ENCODE assay signal across 8 mouse cellular contexts in the genomic region with DNA sequence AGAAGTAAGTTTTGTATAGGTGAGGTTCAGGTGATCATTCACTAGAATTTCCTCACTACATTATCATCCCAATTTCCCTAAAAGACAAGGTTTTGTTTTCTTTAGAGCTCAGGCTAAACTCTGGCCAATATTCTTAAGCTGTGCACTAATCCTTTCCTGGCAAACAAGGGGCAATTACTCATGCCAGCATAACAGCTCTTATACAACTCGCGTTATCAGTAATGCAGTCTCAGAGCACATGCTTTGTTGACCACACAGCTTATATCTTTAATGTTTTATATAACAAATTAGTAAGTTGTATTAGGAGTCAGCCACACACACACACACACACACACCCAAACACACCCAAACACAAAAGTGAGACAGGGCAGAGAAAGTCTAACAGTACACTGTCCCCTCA. TPM values are rescaled to one million over a fixed set of nuclear protein-coding genes. Genes with fewer than 3 reads are reported as not detected.
DNase-seq lines count a peak whose midpoint lies in the region; ATAC-seq and TF ChIP-seq lines count a peak whose summit lies in the region.

No protein-coding gene starts in this region.

- H3K4me3 ChIP-seq in liver, adult 2 months (ENCODE audit: insufficient read depth, low read depth, low read length) = peak overlapping the region; percentile 98; the same call in 1 of the 2 replicates
- H3K4me3 ChIP-seq in embryonic facial prominence, embryonic 11.5 days (ENCODE audit: low read depth, low read length) = peak overlapping the region; percentile 96
- peak overlapping the region; percentile 100 for H3K4me3 ChIP-seq in intestine, embryonic 16.5 days (ENCODE audit: low read length)
- H3K4me3 ChIP-seq in neural tube, embryonic 12.5 days = peak overlapping the region; percentile 93

- H3K27me3 ChIP-seq in liver, adult 2 months (ENCODE audit: control insufficient read depth, insufficient read depth, low read length) = no peaks in the 10 kb centered on the region
- H3K27me3 ChIP-seq in embryonic facial prominence, embryonic 11.5 days (ENCODE audit: control insufficient read depth, insufficient read depth, low read length) = no peaks in the 10 kb centered on the region
- no peaks in the 10 kb centered on the region for H3K27me3 ChIP-seq in intestine, embryonic 16.5 days (replicated peaks; ENCODE audit: control insufficient read depth, insufficient read depth, low read length)
- H3K27me3 ChIP-seq in neural tube, embryonic 12.5 days (replicated peaks) = no peaks in the 10 kb centered on the region

- H3K9ac ChIP-seq in liver, adult 2 months (ENCODE audit: low read depth, low read length) = peak overlapping the region; percentile 100
- peak overlapping the region; percentile 99 for H3K9ac ChIP-seq in embryonic facial prominence, embryonic 11.5 days (replicated peaks; ENCODE audit: low read length)
- H3K9ac ChIP-seq in intestine, embryonic 16.5 days (ENCODE audit: low read depth, low read length) = peak overlapping the region; percentile 99
- H3K9ac ChIP-seq in neural tube, embryonic 12.5 days = peak overlapping the region; percentile 100

- no peaks in the 10 kb centered on the region for H3K9me3 ChIP-seq in embryonic facial prominence, embryonic 11.5 days (replicated peaks; ENCODE audit: control insufficient read depth, low read length)
- no peaks in the 10 kb centered on the region for H3K9me3 ChIP-seq in intestine, embryonic 16.5 days (ENCODE audit: control insufficient read depth, low read length)
- no peaks in the 10 kb centered on the region for H3K9me3 ChIP-seq in neural tube, embryonic 12.5 days

- peak overlapping the region; percentile 78 for H3K4me2 ChIP-seq in embryonic facial prominence, embryonic 11.5 days (ENCODE audit: low read depth, low read length)
- H3K4me2 ChIP-seq in intestine, embryonic 16.5 days (ENCODE audit: low read depth, low read length) = peak overlapping the region; percentile 70
- peak overlapping the region; percentile 82 for H3K4me2 ChIP-seq in neural tube, embryonic 12.5 days (replicated peaks)

- no peak for ATAC-seq in embryonic facial prominence, embryonic 11.5 days (replicated peaks; ENCODE audit: insufficient number of reproducible peaks, low FRiP score, low TSS enrichment, low read depth)
- no peak for ATAC-seq in intestine, embryonic 16.5 days
- ATAC-seq in neural tube, embryonic 12.5 days (ENCODE audit: low FRiP score, low read depth) = no peak

- peaks cover 21% of the 10 kb centered on the region for H3K36me3 ChIP-seq in liver, adult 2 months (ENCODE audit: control insufficient read depth, insufficient read depth, low read length)
- peaks cover 3% of the 10 kb centered on the region; the same call in 1 of the 2 replicates for H3K36me3 ChIP-seq in embryonic facial prominence, embryonic 11.5 days (replicated peaks; ENCODE audit: control insufficient read depth, insufficient read depth, low read depth, low read length)
- H3K36me3 ChIP-seq in intestine, embryonic 16.5 days (ENCODE audit: control insufficient read depth, insufficient read depth, low read length) = no peaks in the 10 kb centered on the region; the same call in 1 of the 2 replicates
- peaks cover 36% of the 10 kb centered on the region for H3K36me3 ChIP-seq in neural tube, embryonic 12.5 days

- 10% methylated on average over 2 of the region's 2 CpGs for WGBS in liver, adult 2 months
- 57% methylated on average over 2 of the region's 2 CpGs for WGBS in embryonic facial prominence, embryonic 11.5 days
- WGBS in intestine, embryonic 16.5 days = 13% methylated on average over 2 of the region's 2 CpGs
- WGBS in neural tube, embryonic 12.5 days = 50% methylated on average over 2 of the region's 2 CpGs

- TF ChIP-seq CTCF in liver, adult 2 months (IDR thresholded peaks at IDR 0.05; ENCODE audit: low read depth, low read length) = no peak

- peak; percentile 50 for DNase-seq in liver, adult 2 months (ENCODE audit: extremely low read depth, low read depth, low spot score)
- no peak for DNase-seq in liver
- DNase-seq in embryonic facial prominence, embryonic 11.5 days (ENCODE audit: low spot score) = no peak
- no peak for DNase-seq in cerebellum, adult 11 months
- no peak for DNase-seq in layer of hippocampus, adult 11-12 months (ENCODE audit: low spot score)
- no peak for DNase-seq in thymus, postnatal 10 days (ENCODE audit: low spot score in 2 of 2)

- peaks cover 37% of the 10 kb centered on the region for H3K79me2 ChIP-seq in liver, adult 2 months (ENCODE audit: control insufficient read depth, insufficient read depth, low read length)

- H3K4me1 ChIP-seq in liver, adult 2 months (ENCODE audit: control insufficient read depth, insufficient read depth, low read length) = peaks cover 11% of the 10 kb centered on the region
- H3K4me1 ChIP-seq in embryonic facial prominence, embryonic 11.5 days (ENCODE audit: control insufficient read depth, insufficient read depth, low read length) = no peaks in the 10 kb centered on the region
- peaks cover 29% of the 10 kb centered on the region for H3K4me1 ChIP-seq in intestine, embryonic 16.5 days (ENCODE audit: control insufficient read depth, insufficient read depth, low read length)
- H3K4me1 ChIP-seq in neural tube, embryonic 12.5 days = peaks cover 22% of the 10 kb centered on the region

- peak overlapping the region; percentile 10; the same call in 1 of the 2 replicates for H3K27ac ChIP-seq in liver, adult 2 months (replicated peaks; ENCODE audit: insufficient read depth, low read depth, low read length)
- H3K27ac ChIP-seq in embryonic facial prominence, embryonic 11.5 days (replicated peaks; ENCODE audit: low read depth, low read length) = no peak overlapping the region
- H3K27ac ChIP-seq in intestine, embryonic 16.5 days (ENCODE audit: low read length) = no peak overlapping the region
- H3K27ac ChIP-seq in neural tube, embryonic 12.5 days = no peak overlapping the region

- TF ChIP-seq POLR2A in liver, adult 2 months (IDR thresholded peaks at IDR 0.05; ENCODE audit: extremely low read depth, insufficient read depth, low read length) = no peak

RNA-seq across cellular contexts. Expression of gene Ythdf2, which starts 1.8 kb away (rescaled TPM):
- total RNA-seq in liver, adult 2 months (2014; rRNA removed) = 11.2 and 13.5 TPM in 2 replicates
- 10.5 and 13.1 TPM in 2 replicates for polyA plus RNA-seq in liver, adult 2 months (2012; rRNA removed)
- 159 and 173 TPM in 2 replicates for polyA plus RNA-seq in embryonic facial prominence, embryonic 11.5 days (2014; fragmentation: Nextera tagmentation; extraction: Ambion mirVana)
- polyA plus RNA-seq in intestine, embryonic 16.5 days (2015; fragmentation: Nextera tagmentation; extraction: Ambion mirVana) = 62.4 and 73.7 TPM in 2 replicates
- 155 and 158 TPM in 2 replicates for polyA plus RNA-seq in neural tube, embryonic 12.5 days (2016; fragmentation: Nextera tagmentation; extraction: Ambion mirVana)

RNA-seq across cellular contexts. Expression of gene Gmeb1, which starts 51.1 kb away (rescaled TPM):
- total RNA-seq in liver, adult 2 months (2014; rRNA removed) = 3.3 and 5.4 TPM in 2 replicates
- 4.0 and 6.0 TPM in 2 replicates for polyA plus RNA-seq in liver, adult 2 months (2012; rRNA removed)
- 34.9 and 35.4 TPM in 2 replicates for polyA plus RNA-seq in embryonic facial prominence, embryonic 11.5 days (2014; fragmentation: Nextera tagmentation; extraction: Ambion mirVana)
- 25.9 and 30.2 TPM in 2 replicates for polyA plus RNA-seq in intestine, embryonic 16.5 days (2015; fragmentation: Nextera tagmentation; extraction: Ambion mirVana)
- polyA plus RNA-seq in neural tube, embryonic 12.5 days (2016; fragmentation: Nextera tagmentation; extraction: Ambion mirVana) = 41.9 and 45.4 TPM in 2 replicates
